Mouse (Mus musculus) kidney, embryonic 16.5 days (tissue): ENCODE results near the gene Trmt5. TPM values are rescaled to one million over a fixed set of nuclear protein-coding genes. Genes with fewer than 3 reads are reported as not detected.

Source experiments
- ATAC-seq: fragments of 200-750 bp; cut with Nextera tagmentation; 2 replicates; pipeline ENCODE4 v1.8.0; 2017; ENCODE audit warnings: moderate TSS enrichment; ENCODE audit not compliant: low FRiP score, low TSS enrichment
- H3K27ac ChIP-seq: fragments of 300-500 bp; sonication (generic); 2 replicates; pipeline ENCODE4 v1.5.1; 2014; ENCODE audit warnings: low read length
- H3K27me3 ChIP-seq: fragments of 300-500 bp; sonication (generic); 2 replicates; pipeline ENCODE4 v1.6.1; 2014; ENCODE audit warnings: low read length, control low read depth, mixed read lengths; ENCODE audit not compliant: insufficient read depth
- H3K36me3 ChIP-seq: fragments of 300-500 bp; sonication (generic); 2 replicates; pipeline ENCODE4 v1.6.1; 2014; ENCODE audit warnings: low read length, control low read depth, mixed read lengths; ENCODE audit not compliant: insufficient read depth
- H3K4me1 ChIP-seq: fragments of 300-500 bp; sonication (generic); 2 replicates; pipeline ENCODE4 v1.6.1; 2014; ENCODE audit warnings: low read length, control low read depth, mixed read lengths; ENCODE audit not compliant: insufficient read depth
- H3K4me2 ChIP-seq: fragments of 300-500 bp; sonication (generic); replicated peaks from 2 replicates; pipeline ENCODE4 v1.6.1; 2014; ENCODE audit warnings: low read depth, low read length
- H3K4me3 ChIP-seq: fragments of 300-500 bp; sonication (generic); 2 replicates; pipeline ENCODE4 v1.5.1; 2014; ENCODE audit warnings: mild to moderate bottlenecking, low read length
- H3K9ac ChIP-seq: fragments of 300-500 bp; sonication (generic); replicated peaks from 2 replicates; pipeline ENCODE4 v1.6.1; 2014; ENCODE audit warnings: low read length
- H3K9me3 ChIP-seq: fragments of 300-500 bp; sonication (generic); 2 replicates; pipeline ENCODE4 v1.6.1; 2016; ENCODE audit warnings: low read length, control low read depth
- WGBS: fragments of 180-500 bp; shearing (Covaris S2); extraction: QIAGEN DNeasy Blood & Tissue Kit; methylation state at CpG from one replicate; pipeline ENCODE4 v1.1.7; 2014; 5-methylcytosine and 5-hydroxymethylcytosine counted together
- polyA plus RNA-seq: library from polyadenylated mRNA; unstranded; fragments of >200 nt; fragmentation: Nextera tagmentation; extraction: Ambion mirVana; gene quantifications from 2 replicates; pipeline ENCODE4 v1.2.1, GENCODE M21; 2015

Trmt5 gene
- polyA plus RNA-seq, 1 experiment from 2014 or later, result 19.5 TPM

DNA sequence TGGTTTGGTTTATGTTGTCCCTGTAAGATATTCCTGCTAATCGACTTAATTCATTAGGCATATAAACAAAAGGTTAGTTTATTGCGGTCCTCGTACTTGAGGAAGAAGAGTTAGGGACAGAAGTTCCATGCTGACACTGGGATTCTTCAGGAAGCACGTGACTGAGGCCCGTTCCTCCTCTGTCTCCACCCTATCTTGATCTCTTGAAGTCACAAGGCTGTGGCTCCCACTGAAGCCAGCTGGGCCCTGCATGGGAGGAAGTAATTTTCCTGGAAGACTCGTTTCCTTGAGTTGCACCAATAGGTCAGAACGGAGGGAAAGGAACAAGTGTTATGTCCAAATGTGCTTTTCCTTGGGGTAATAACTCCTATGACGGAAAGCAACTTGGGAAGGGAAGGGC, 1.1 kb upstream of the Trmt5 start:
- Histone ChIP-seq H3K4me1 (peaks cover 20% of the 10 kb centered on the region), H3K27me3 (no peaks in the 10 kb centered on the region), H3K27ac (peak overlapping the region; percentile 85; the same call in 1 of the 2 replicates), H3K4me3 (peak overlapping the region; percentile 76), H3K9me3 (no peaks in the 10 kb centered on the region), H3K9ac (peak overlapping the region; percentile 88), H3K36me3 (peaks cover 13% of the 10 kb centered on the region), H3K4me2 (peak overlapping the region; percentile 81)
- no peak for ATAC-seq
- WGBS, result 59% methylated on average over 8 of the region's 8 CpGs

DNA sequence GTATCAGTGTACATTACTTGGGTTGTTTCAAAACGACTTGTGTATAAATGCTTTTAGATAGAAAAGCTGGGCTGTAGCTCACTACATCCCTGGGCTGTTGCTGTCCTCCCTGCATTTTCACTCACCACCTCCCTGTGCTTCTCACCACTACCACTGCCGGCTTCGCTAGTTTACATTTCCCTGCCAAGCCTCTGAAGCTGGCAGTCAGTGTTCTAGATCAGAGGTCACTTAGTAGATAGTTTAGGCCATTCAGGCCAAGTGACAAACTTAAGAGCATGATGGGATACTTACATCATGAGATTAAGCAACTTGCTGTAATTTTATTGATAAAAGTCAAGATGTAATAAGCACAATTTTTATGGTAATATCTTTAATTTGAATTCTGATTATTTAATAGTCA, 11.6 kb downstream of the Trmt5 start:
- WGBS, result 96% methylated on average over 3 of the region's 3 CpGs

GRCm38 (mm10) chr12:73269933-73270332, 16.6 kb downstream of the Trmt5 start:
- WGBS, result 49% methylated on average over 4 of the region's 4 CpGs
- Histone ChIP-seq H3K9me3 (no peaks in the 10 kb centered on the region), H3K27ac (no peak overlapping the region), H3K27me3 (no peaks in the 10 kb centered on the region), H3K4me1 (0 out of 2 replicates have a peak, but pooled peaks cover 3% of the 10 kb centered on the region), H3K4me2 (no peak overlapping the region), H3K9ac (no peak overlapping the region), H3K36me3 (peaks cover 9% of the 10 kb centered on the region; the same call in 1 of the 2 replicates), H3K4me3 (no peak overlapping the region)
- ATAC-seq, result peak; percentile 35; the same call in 1 of the 2 replicates

More for the DNA sequence above, 11.6 kb downstream of the Trmt5 start:
- Histone ChIP-seq H3K9me3 (no peaks in the 10 kb centered on the region), H3K27me3 (no peaks in the 10 kb centered on the region), H3K27ac (no peak overlapping the region), H3K4me1 (0 out of 2 replicates have a peak, but pooled peaks cover 3% of the 10 kb centered on the region), H3K36me3 (peaks cover 34% of the 10 kb centered on the region), H3K4me3 (no peak overlapping the region), H3K4me2 (no peak overlapping the region), H3K9ac (no peak overlapping the region)
- no peak for ATAC-seq

- 69% methylated on average over 3 of the region's 3 CpGs for WGBS
- ATAC-seq, result no peak
- H3K4me2 ChIP-seq, result no peak overlapping the region
- no peaks in the 10 kb centered on the region for H3K9me3 ChIP-seq
- no peak overlapping the region for H3K27ac ChIP-seq
- H3K9ac ChIP-seq, result no peak overlapping the region
- 0 out of 2 replicates have a peak, but pooled peaks cover 3% of the 10 kb centered on the region for H3K4me1 ChIP-seq
- no peaks in the 10 kb centered on the region for H3K27me3 ChIP-seq
- no peak overlapping the region for H3K4me3 ChIP-seq
- 0 out of 2 replicates have a peak, but pooled peaks cover 6% of the 10 kb centered on the region for H3K36me3 ChIP-seq
Measured at GRCm38 (mm10) chr12:73269531-73269930, 17.0 kb downstream of the Trmt5 start.

DNA sequence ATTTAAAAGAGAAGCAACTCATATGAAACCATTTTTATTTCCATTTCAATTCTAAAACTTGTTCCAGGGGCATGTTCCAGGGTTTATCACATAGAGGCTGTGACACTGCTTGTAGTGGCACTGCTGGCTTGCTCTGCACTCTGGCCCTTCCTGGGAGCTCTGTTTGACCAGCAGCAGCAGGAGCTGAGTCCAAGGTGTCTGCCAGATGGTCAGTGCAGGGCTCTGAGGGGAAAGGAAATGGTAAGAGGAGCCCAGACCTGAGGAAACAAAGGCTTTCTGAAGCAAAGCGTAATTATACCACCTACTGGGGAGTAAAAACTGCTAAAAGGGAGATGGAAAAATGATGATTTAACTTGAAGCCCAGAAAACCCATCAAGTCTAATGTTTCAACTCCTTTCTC, 18.0 kb downstream of the Trmt5 start:
- 73% methylated on average over 1 of the region's 1 CpGs for WGBS
- Histone ChIP-seq H3K27me3 (no peaks in the 10 kb centered on the region), H3K9me3 (no peaks in the 10 kb centered on the region), H3K4me1 (0 out of 2 replicates have a peak, but pooled peaks cover 3% of the 10 kb centered on the region), H3K4me3 (no peak overlapping the region), H3K27ac (no peak overlapping the region), H3K4me2 (no peak overlapping the region), H3K36me3 (0 out of 2 replicates have a peak, but pooled peaks cover 4% of the 10 kb centered on the region), H3K9ac (no peak overlapping the region)
- no peak for ATAC-seq

DNA sequence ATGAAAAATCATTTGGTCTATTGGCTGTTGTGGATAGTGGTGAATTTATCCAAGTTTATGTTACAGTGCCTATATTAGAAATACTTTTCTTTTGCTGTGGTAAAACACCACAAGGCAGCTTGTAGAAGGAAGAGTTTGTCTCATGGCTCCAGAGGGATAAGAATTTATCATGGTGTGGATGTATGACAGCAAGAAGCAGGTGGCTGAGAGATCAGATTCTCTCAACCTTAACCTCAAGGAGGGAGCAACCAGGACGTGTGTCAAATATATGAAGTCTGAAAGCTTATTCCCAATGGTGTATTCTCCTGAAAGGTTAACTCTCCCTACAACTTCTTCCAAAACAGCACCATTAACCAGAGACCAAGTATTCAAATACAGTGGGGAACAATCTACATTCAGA, 19.9 kb downstream of the Trmt5 start:
- ATAC-seq, result no peak
- Histone ChIP-seq H3K27me3 (no peaks in the 10 kb centered on the region), H3K9me3 (no peaks in the 10 kb centered on the region), H3K4me3 (no peak overlapping the region), H3K9ac (no peak overlapping the region), H3K4me1 (0 out of 2 replicates have a peak, but pooled peaks cover 3% of the 10 kb centered on the region), H3K27ac (no peak overlapping the region), H3K4me2 (no peak overlapping the region), H3K36me3 (no peaks in the 10 kb centered on the region)
- 49% methylated on average over 1 of the region's 1 CpGs for WGBS

DNA sequence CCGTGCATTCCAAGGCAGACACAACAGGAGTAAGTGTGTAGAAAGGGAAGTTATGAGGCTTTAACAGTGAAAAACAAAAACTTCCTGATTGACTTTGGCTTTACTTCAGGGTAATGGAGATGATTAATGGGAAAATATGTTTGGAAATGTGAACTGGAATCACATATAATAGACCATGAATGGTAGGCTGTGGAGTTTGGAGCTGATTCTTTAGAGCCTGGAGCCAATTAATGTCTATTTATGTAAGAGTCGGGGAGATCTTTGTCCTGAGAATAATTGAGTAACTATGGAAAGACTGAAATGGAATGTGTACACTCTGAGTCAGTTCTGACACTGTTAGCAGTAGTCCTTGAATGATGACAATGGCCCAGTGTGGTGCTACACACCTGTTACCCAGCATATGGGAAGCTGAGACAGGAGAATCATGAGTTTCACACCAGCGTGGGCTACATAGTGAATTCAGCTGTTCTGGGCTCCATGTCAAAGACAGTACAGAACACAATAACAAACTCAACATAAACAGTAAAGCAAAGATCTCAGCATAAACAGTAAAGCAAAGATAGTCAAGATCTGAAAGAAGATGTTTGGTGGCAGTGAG, 21.0 kb downstream of the Trmt5 start:
- no peak overlapping the region for H3K9ac ChIP-seq
- 0 out of 2 replicates have a peak, but pooled peaks cover 2% of the 10 kb centered on the region for H3K4me1 ChIP-seq
- H3K27me3 ChIP-seq, result no peaks in the 10 kb centered on the region
- no peak overlapping the region for H3K4me3 ChIP-seq
- no peaks in the 10 kb centered on the region for H3K9me3 ChIP-seq
- no peaks in the 10 kb centered on the region for H3K36me3 ChIP-seq
- no peak overlapping the region for H3K4me2 ChIP-seq
- WGBS, result 76% methylated on average over 3 of the region's 3 CpGs
- H3K27ac ChIP-seq, result no peak overlapping the region
- no peak for ATAC-seq

DNA sequence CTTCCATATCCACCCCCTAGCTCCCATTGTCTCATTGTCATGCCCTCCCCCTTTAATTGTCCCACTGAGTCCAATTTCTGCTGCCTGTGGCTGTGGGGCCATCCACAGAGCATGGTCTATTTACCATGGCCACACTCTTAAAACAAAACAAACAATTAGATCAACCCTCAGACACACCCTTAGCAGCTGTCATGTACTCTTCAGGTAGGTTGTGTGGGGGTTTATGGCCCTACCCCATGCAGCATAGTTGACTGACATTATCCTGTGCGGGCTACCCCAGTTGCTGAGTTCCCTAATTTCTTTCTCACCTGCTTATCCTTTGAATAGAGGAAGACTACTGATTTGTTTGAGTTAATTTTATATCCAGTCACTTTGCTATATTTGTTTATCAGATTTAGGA, 26.2 kb downstream of the Trmt5 start:
- no peak overlapping the region for H3K4me3 ChIP-seq
- H3K9me3 ChIP-seq, result no peaks in the 10 kb centered on the region
- no peak overlapping the region for H3K27ac ChIP-seq
- H3K27me3 ChIP-seq, result no peaks in the 10 kb centered on the region
- 0 out of 2 replicates have a peak, but pooled peaks cover 5% of the 10 kb centered on the region for H3K36me3 ChIP-seq
- no peak overlapping the region for H3K9ac ChIP-seq
- H3K4me2 ChIP-seq, result no peak overlapping the region
- H3K4me1 ChIP-seq, result no peaks in the 10 kb centered on the region
- ATAC-seq, result no peak
- WGBS, result 89% methylated on average over 1 of the region's 1 CpGs

- ATAC-seq, result no peak
- H3K27me3 ChIP-seq, result no peaks in the 10 kb centered on the region
- H3K36me3 ChIP-seq, result 0 out of 2 replicates have a peak, but pooled peaks cover 5% of the 10 kb centered on the region
- H3K9me3 ChIP-seq, result no peaks in the 10 kb centered on the region
- H3K27ac ChIP-seq, result no peak overlapping the region
- H3K4me3 ChIP-seq, result no peak overlapping the region
- WGBS, result 93% methylated on average over 6 of the region's 6 CpGs
- no peak overlapping the region for H3K9ac ChIP-seq
- no peak overlapping the region for H3K4me2 ChIP-seq
- no peaks in the 10 kb centered on the region for H3K4me1 ChIP-seq
Measured at GRCm38 (mm10) chr12:73259269-73259668, 27.2 kb downstream of the Trmt5 start.

DNA sequence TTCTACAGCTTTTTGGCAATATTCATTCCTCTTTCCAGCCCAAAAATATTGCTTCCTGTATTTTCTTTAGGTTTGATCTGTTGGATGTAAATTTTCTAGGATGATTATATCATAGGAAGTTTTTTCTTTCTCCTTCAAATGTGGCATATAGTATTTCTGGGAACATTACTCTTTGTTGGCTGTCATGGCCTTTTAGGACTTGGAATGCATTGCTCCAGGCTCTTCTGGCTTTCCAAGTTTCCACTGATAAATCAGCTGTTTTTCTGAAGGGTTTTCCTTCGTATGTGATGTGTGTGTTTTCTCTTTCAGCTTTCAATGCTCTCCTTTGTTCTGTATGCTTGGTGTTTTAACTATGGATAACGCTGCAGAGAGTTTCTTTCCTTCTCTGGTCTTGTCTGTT, 31.5 kb downstream of the Trmt5 start:
- Histone ChIP-seq H3K27ac (no peak overlapping the region), H3K4me3 (no peak overlapping the region), H3K27me3 (no peaks in the 10 kb centered on the region), H3K4me2 (no peak overlapping the region), H3K4me1 (no peaks in the 10 kb centered on the region), H3K36me3 (0 out of 2 replicates have a peak, but pooled peaks cover 3% of the 10 kb centered on the region), H3K9me3 (no peaks in the 10 kb centered on the region), H3K9ac (no peak overlapping the region)
- no peak for ATAC-seq
- WGBS, result 64% methylated on average over 2 of the region's 2 CpGs
